Mouse (Mus musculus) cerebellum, adult 2 months (tissue): ENCODE results near the gene Adamts17.

Experiments
- CTCF ChIP-seq: fragments of 200-500 bp; IDR thresholded peaks from 2 replicates; pipeline ENCODE4 v1.5.1; 2011; ENCODE audit warnings: low read depth, mild to moderate bottlenecking, control low read depth, low read length, moderate library complexity, borderline replicate concordance; ENCODE audit not compliant: insufficient read depth
- POLR2A ChIP-seq: fragments of 200-500 bp; IDR thresholded peaks from 2 replicates; pipeline ENCODE4 v1.6.1; 2011; ENCODE audit warnings: low read length, control low read depth, borderline replicate concordance; ENCODE audit not compliant: insufficient read depth

GRCm38 (mm10) chr7:67142347-67143015 is 302.9 kb downstream of the Adamts17 start:
- TF ChIP-seq CTCF: no peak
- TF ChIP-seq POLR2A: no peak
